Mouse (Mus musculus) spleen, embryonic (tissue): ENCODE data around the gene Tmem260.

Experiments
- CTCF ChIA-PET: fragments of 350-600 bp; sonication (Branson Sonifier 250); formaldehyde crosslinking; loops from one replicate; lab custom pipeline; 2022; lab: Charles Lee

Gene Tmem260

GRCm38 (mm10) chr14:48553216-48553615, 107.3 kb downstream of the Tmem260 start:
- CTCF ChIA-PET, result no interaction called here

- CTCF ChIA-PET, result no interaction called here
Measured at GRCm38 (mm10) chr14:48553754-48554153, 107.8 kb downstream of the Tmem260 start.

DNA sequence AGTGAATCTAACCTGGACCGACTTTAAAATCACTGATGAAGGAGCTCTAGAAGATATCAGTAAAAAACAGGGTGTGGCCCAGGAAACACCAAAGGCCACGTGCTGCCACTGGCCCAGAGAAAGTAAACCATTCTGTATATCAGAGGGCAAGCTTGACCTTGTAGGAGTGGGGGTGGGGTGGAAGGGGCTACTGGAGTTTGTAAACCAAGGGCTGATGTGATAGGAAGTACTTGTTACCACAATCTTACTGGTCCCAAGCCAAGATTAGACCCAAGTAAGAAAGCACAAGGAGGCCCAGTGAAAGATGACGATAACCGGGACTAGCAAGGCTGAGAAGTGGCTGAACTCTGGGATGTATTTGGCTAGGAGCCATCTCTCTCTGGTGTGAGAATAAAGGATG, 113.1 kb downstream of the Tmem260 start:
- CTCF ChIA-PET, result no interaction called here

- CTCF ChIA-PET, result no interaction called here
Measured at GRCm38 (mm10) chr14:48559736-48560135, 113.8 kb downstream of the Tmem260 start.

DNA sequence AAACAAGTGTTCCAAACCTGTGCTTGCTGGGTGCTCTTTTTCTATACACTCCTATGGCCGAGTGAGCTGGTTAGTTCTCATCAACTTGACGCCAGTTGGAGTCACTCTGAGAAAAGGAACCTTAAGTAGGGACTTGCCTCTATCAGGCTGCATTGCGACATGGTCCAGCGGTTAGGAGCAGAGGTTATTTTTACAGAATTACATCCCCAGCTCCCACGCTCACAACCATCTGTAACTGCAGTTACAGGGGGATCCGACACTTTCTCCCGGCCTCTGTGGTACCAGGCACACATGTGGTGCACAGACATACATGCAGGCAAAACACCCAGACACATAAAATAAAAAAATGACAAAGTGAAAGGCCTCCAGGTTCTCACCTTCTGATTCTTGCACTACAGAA, 120.7 kb downstream of the Tmem260 start:
- CTCF ChIA-PET, result no interaction called here
